Mouse (Mus musculus) midbrain, embryonic 11.5 days (tissue): ENCODE measurements around the gene Elavl3. TPM values are rescaled to one million over a fixed set of nuclear protein-coding genes. Genes with fewer than 3 reads are reported as not detected.

Source experiments
- ATAC-seq: fragments of 200-750 bp; cut with Nextera tagmentation; 2 replicates; pipeline ENCODE4 v1.8.0; 2017; ENCODE audit warnings: moderate TSS enrichment, moderate library complexity; ENCODE audit not compliant: low FRiP score
- DNase-seq: peaks from one replicate; pipeline ENCODE4 v3.0.0; 2015; ENCODE audit warnings: low spot score; ENCODE audit errors: missing footprints
- H3K27ac ChIP-seq: fragments of 300-500 bp; sonication (generic); 2 replicates; pipeline ENCODE4 v1.5.1; 2014; ENCODE audit warnings: low read depth, low read length
- H3K27me3 ChIP-seq: fragments of 300-500 bp; sonication (generic); 2 replicates; pipeline ENCODE4 v1.6.1; 2014; ENCODE audit warnings: mild to moderate bottlenecking, low read length, moderate library complexity, mixed read lengths; ENCODE audit not compliant: control insufficient read depth, insufficient read depth
- H3K36me3 ChIP-seq: fragments of 300-500 bp; sonication (generic); 2 replicates; pipeline ENCODE4 v1.6.1; 2014; ENCODE audit warnings: mild to moderate bottlenecking, low read length, moderate library complexity, mixed read lengths; ENCODE audit not compliant: control insufficient read depth, insufficient read depth
- H3K4me1 ChIP-seq: fragments of 300-500 bp; sonication (generic); 2 replicates; pipeline ENCODE4 v1.6.1; 2014; ENCODE audit warnings: low read length; ENCODE audit not compliant: control insufficient read depth, insufficient read depth
- H3K4me2 ChIP-seq: fragments of 300-500 bp; sonication (generic); 2 replicates; pipeline ENCODE4 v1.6.1; 2014; ENCODE audit warnings: mild to moderate bottlenecking, moderate library complexity
- H3K4me3 ChIP-seq: fragments of 300-500 bp; sonication (generic); 2 replicates; pipeline ENCODE4 v1.5.1; 2014; ENCODE audit warnings: low read depth, low read length
- H3K9ac ChIP-seq: fragments of 300-500 bp; sonication (generic); 2 replicates; pipeline ENCODE4 v1.6.1; 2014; ENCODE audit warnings: low read length
- H3K9me3 ChIP-seq: fragments of 300-500 bp; sonication (generic); 2 replicates; pipeline ENCODE4 v1.6.1; 2016; ENCODE audit warnings: low read length; ENCODE audit not compliant: control insufficient read depth
- WGBS: fragments of 180-500 bp; shearing (Covaris S2); extraction: QIAGEN DNeasy Blood & Tissue Kit; methylation state at CpG from one replicate; pipeline ENCODE4 v1.1.7; 2014; 5-methylcytosine and 5-hydroxymethylcytosine counted together
- polyA plus RNA-seq: library from polyadenylated mRNA; unstranded; fragments of >200 nt; fragmentation: Nextera tagmentation; extraction: Ambion mirVana; gene quantifications from 2 replicates; pipeline ENCODE4 v1.2.1, GENCODE M21; 2014

The Elavl3 gene
- polyA plus RNA-seq, 1 experiment from 2014 or later = 49.8 TPM

DNA sequence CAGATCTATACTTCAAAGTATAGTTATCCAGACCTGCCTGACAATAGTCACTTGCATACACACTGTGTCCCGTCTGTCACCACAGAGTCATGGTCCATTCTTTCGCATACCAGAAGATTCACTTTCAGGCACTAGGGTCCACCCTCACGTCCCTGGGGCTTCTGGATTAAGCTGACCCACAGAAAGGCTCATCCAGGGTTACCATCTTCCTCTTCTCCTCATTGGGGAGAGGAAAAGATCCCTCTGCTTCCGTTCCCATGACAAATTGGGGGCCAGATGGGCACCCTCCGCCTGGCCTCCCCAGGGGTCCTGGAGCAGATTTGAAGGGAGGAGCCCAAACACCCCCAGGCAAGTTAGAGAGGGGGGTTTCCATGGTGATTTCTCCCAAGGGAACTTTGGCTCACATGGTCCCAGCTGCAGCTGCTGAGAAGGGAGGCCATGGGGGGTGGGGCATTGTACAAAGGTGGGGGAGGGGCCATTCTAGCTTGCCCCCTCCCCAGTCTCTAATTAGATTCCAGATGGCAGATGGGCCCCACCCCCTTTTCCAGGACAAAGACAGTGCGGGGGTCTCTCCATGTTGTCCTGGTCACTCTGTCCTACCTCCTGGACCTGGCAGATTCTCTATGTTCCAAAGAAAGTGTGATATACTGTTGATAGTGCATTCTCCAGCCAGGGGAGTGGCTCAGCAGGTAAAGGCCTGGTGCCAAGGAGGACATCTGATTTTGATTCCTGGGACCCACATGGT, 16.4 kb downstream of the Elavl3 start:
- Histone ChIP-seq H3K27ac (peak overlapping the region; percentile 71), H3K27me3 (no peaks in the 10 kb centered on the region), H3K4me1 (peaks cover 9% of the 10 kb centered on the region; the same call in 1 of the 2 replicates), H3K4me3 (no peak overlapping the region), H3K36me3 (peaks cover 5% of the 10 kb centered on the region; the same call in 1 of the 2 replicates), H3K4me2 (no peak overlapping the region), H3K9ac (no peak overlapping the region), H3K9me3 (no peaks in the 10 kb centered on the region)
- 39% methylated on average over 6 of the region's 6 CpGs for WGBS
- ATAC-seq = peak; percentile 80
- peak; percentile 91 for DNase-seq

DNA sequence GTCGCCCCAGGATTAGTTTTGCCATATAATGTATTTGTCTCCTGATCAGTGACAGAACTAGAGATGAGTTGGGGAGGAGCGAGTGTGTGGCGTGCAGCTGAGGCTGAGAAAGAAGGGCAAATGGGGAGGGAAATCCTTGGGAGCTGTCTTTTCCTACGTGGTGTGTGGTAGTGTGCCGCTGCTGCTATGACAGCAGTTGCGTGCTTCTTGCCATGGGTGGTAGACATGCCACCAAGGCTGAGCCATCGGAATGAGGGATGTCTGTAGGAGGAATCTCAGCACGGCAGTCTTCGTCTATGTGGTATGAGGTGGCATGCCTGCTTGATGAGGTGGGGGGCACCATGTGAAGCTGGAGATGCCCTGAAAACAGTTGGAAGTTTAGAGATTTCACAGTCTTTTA, 21.4 kb downstream of the Elavl3 start:
- Histone ChIP-seq H3K4me3 (no peak overlapping the region), H3K9ac (no peak overlapping the region), H3K9me3 (no peaks in the 10 kb centered on the region), H3K27ac (no peak overlapping the region), H3K36me3 (peaks cover 14% of the 10 kb centered on the region), H3K4me2 (no peak overlapping the region), H3K4me1 (peaks cover 20% of the 10 kb centered on the region), H3K27me3 (no peaks in the 10 kb centered on the region)
- ATAC-seq (no peak), DNase-seq (no peak)
- 94% methylated on average over 9 of the region's 9 CpGs for WGBS

GRCm38 (mm10) chr9:22028467-22028866, 23.4 kb downstream of the Elavl3 start:
- Histone ChIP-seq H3K9ac (no peak overlapping the region), H3K4me2 (no peak overlapping the region; the same call in 1 of the 2 replicates), H3K27ac (peak overlapping the region; percentile 48), H3K4me3 (no peak overlapping the region), H3K9me3 (no peaks in the 10 kb centered on the region), H3K4me1 (peaks cover 24% of the 10 kb centered on the region), H3K36me3 (peaks cover 15% of the 10 kb centered on the region), H3K27me3 (no peaks in the 10 kb centered on the region)
- WGBS = 25% methylated on average over 7 of the region's 7 CpGs
- ATAC-seq (peak; percentile 80), DNase-seq (peak; percentile 90)

DNA sequence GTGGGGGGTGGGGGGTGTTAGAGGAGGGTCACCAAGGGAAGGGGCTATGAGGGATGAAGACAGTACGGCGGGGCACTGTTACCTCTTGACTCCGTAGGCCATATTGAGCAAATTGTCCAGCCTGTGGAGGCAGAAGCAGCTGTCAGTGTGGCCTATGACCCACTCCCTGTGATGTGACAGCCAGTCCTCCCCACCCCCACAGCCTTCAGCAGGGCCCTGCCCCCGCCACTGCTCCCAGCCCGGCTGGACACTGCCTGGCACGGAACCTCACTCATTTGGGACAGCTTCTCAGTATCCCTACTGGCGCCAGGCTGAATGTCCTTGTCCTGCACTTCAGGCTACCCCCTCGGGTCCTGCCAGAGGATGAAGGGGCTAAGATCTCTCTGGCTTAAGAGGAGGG, 27.2 kb downstream of the Elavl3 start:
- peaks cover 23% of the 10 kb centered on the region for H3K4me1 ChIP-seq
- ATAC-seq (peak; percentile 64), DNase-seq (no peak)
- H3K27me3 ChIP-seq = no peaks in the 10 kb centered on the region
- no peak overlapping the region for H3K4me2 ChIP-seq
- WGBS = 58% methylated on average over 8 of the region's 8 CpGs
- H3K9ac ChIP-seq = no peak overlapping the region
- no peak overlapping the region for H3K27ac ChIP-seq
- H3K9me3 ChIP-seq = no peaks in the 10 kb centered on the region
- peaks cover 12% of the 10 kb centered on the region for H3K36me3 ChIP-seq
- no peak overlapping the region for H3K4me3 ChIP-seq

GRCm38 (mm10) chr9:22017208-22017825, 34.5 kb downstream of the Elavl3 start:
- Histone ChIP-seq H3K36me3 (peaks cover 18% of the 10 kb centered on the region), H3K4me2 (no peak overlapping the region), H3K27ac (no peak overlapping the region), H3K9ac (no peak overlapping the region), H3K9me3 (no peaks in the 10 kb centered on the region), H3K4me1 (no peaks in the 10 kb centered on the region; the same call in 1 of the 2 replicates), H3K4me3 (no peak overlapping the region), H3K27me3 (no peaks in the 10 kb centered on the region)
- DNase-seq (no peak), ATAC-seq (no peak)
- 75% methylated on average over 7 of the region's 7 CpGs for WGBS

GRCm38 (mm10) chr9:22016245-22016644, 35.6 kb downstream of the Elavl3 start:
- Histone ChIP-seq H3K4me2 (no peak overlapping the region), H3K9ac (no peak overlapping the region), H3K27me3 (no peaks in the 10 kb centered on the region), H3K4me1 (no peaks in the 10 kb centered on the region; the same call in 1 of the 2 replicates), H3K27ac (no peak overlapping the region), H3K4me3 (no peak overlapping the region), H3K36me3 (peaks cover 22% of the 10 kb centered on the region), H3K9me3 (no peaks in the 10 kb centered on the region)
- no peak for DNase-seq
- no peak for ATAC-seq
- WGBS = 74% methylated on average over 10 of the region's 10 CpGs

GRCm38 (mm10) chr9:22012731-22013130, 39.1 kb downstream of the Elavl3 start:
- Histone ChIP-seq H3K27me3 (no peaks in the 10 kb centered on the region), H3K4me2 (no peak overlapping the region), H3K27ac (no peak overlapping the region), H3K36me3 (peaks cover 39% of the 10 kb centered on the region), H3K4me3 (no peak overlapping the region), H3K9me3 (no peaks in the 10 kb centered on the region), H3K9ac (no peak overlapping the region), H3K4me1 (no peaks in the 10 kb centered on the region; the same call in 1 of the 2 replicates)
- WGBS = 91% methylated on average over 13 of the region's 13 CpGs
- ATAC-seq = peak; percentile 22; the same call in 1 of the 2 replicates
- peak; percentile 83 for DNase-seq

DNA sequence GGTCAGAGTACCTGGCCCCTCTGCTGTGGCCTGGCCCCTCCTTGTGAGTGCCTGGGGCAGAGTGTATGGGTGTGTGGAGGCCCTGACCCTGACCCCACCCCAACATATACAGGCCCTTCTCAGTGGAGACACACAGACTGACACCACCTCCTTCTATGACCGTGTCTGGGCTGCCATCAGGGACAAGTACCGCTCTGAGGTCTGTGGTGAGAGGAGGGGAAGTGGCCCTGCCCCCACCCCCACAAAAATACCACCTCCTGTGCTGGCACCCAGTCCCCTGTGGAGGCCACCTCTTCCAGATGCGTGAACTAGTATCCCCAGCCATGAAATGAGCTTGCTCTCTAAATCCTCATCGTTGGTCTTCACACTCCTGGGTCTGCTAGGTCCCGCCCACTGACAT, 40.8 kb downstream of the Elavl3 start:
- Histone ChIP-seq H3K4me3 (no peak overlapping the region), H3K9ac (no peak overlapping the region), H3K27me3 (no peaks in the 10 kb centered on the region), H3K4me2 (no peak overlapping the region), H3K4me1 (no peaks in the 10 kb centered on the region), H3K27ac (no peak overlapping the region), H3K36me3 (peaks cover 39% of the 10 kb centered on the region), H3K9me3 (no peaks in the 10 kb centered on the region)
- DNase-seq = peak; percentile 75
- WGBS = 84% methylated on average over 5 of the region's 5 CpGs
- ATAC-seq = no peak

GRCm38 (mm10) chr9:22004546-22004945, 47.3 kb downstream of the Elavl3 start:
- no peaks in the 10 kb centered on the region for H3K27me3 ChIP-seq
- peaks cover 3% of the 10 kb centered on the region; the same call in 1 of the 2 replicates for H3K36me3 ChIP-seq
- peaks cover 21% of the 10 kb centered on the region for H3K4me1 ChIP-seq
- 91% methylated on average over 12 of the region's 12 CpGs for WGBS
- H3K27ac ChIP-seq = no peak overlapping the region
- no peak overlapping the region for H3K4me3 ChIP-seq
- no peak overlapping the region for H3K4me2 ChIP-seq
- H3K9me3 ChIP-seq = no peaks in the 10 kb centered on the region
- no peak for ATAC-seq
- no peak for DNase-seq
- H3K9ac ChIP-seq = no peak overlapping the region
